27 mouse cellular contexts compared by ENCODE assay signal in genomic region chr11:84920981-84921380, GRCm38 (mm10). TPM values are rescaled to one million over a fixed set of nuclear protein-coding genes. Genes with fewer than 3 reads are reported as not detected.
DNase-seq lines count a peak whose midpoint lies in the region; ATAC-seq and TF ChIP-seq lines count a peak whose summit lies in the region.
"Had no signal": no experiment of that assay in that cellular context is flagged by ENCODE, and none has a peak within 500 bp of the region (broad histone marks: within the 10 kb centered on the region; RNA-seq: fewer than 3 reads in every experiment).

No protein-coding gene starts in this region.

- ATAC-seq in hindbrain, embryonic 13.5 days (ENCODE audit: low FRiP score), result no peak
- no peak for ATAC-seq in hindbrain, postnatal 0 days
- no peak for ATAC-seq in forebrain, embryonic 14.5 days
- ATAC-seq: forebrain, embryonic 16.5 days; Patski had no signal

- DNase-seq in hindbrain, postnatal 0 days (ENCODE audit: low spot score), result no peak
- peak; percentile 30 for DNase-seq in layer of hippocampus, adult 9-11 months
- no peak for DNase-seq in layer of hippocampus, postnatal 25 days (ENCODE audit: extremely low spot score in 1 of 2, low spot score in 1 of 2)
- DNase-seq in adipocyte (ENCODE audit: low spot score), result peak; percentile 41
- no peak for DNase-seq in T-cell, adult 2 months (ENCODE audit: low spot score)
- DNase-seq in forebrain, embryonic 14.5 days (ENCODE audit: low spot score), result no peak
- DNase-seq: adrenal gland, adult 8-10 months; adrenal gland, postnatal 14 days; adrenal gland, postnatal 36 days; cerebellum, adult 11 months; cerebellum, adult 18-20 months; cerebellum, adult 8-10 months; cerebellum, adult 9-11 months; cerebellum, postnatal 14 days; cerebellum, postnatal 36 days; embryo, embryonic 11 days had no signal

- TF ChIP-seq CTCF in hindbrain, postnatal 0 days (IDR thresholded peaks at IDR 0.05; ENCODE audit: low read depth), result no peak

- H3K9ac ChIP-seq in hindbrain, embryonic 13.5 days, result peak overlapping the region; percentile 19; the same call in 1 of the 2 replicates
- H3K9ac ChIP-seq in hindbrain, postnatal 0 days (replicated peaks; ENCODE audit: low read length), result no peak overlapping the region
- no peak overlapping the region for H3K9ac ChIP-seq in forebrain, embryonic 14.5 days (ENCODE audit: low read length)
- H3K9ac ChIP-seq: embryonic facial prominence, embryonic 13.5 days; embryonic facial prominence, embryonic 15.5 days; forebrain, embryonic 12.5 days had no signal

- H3K27ac ChIP-seq in hindbrain, embryonic 13.5 days, result no peak overlapping the region
- no peak overlapping the region for H3K27ac ChIP-seq in hindbrain, postnatal 0 days
- H3K27ac ChIP-seq in forebrain, embryonic 14.5 days (ENCODE audit: low read depth, low read length), result no peak overlapping the region
- H3K27ac ChIP-seq: embryonic facial prominence, embryonic 13.5 days; embryonic facial prominence, embryonic 15.5 days; forebrain, embryonic 10.5 days; forebrain, embryonic 12.5 days had no signal

- no peaks in the 10 kb centered on the region for H3K9me3 ChIP-seq in hindbrain, embryonic 13.5 days
- H3K9me3 ChIP-seq in hindbrain, postnatal 0 days (ENCODE audit: low read length), result no peaks in the 10 kb centered on the region
- H3K9me3 ChIP-seq in forebrain, embryonic 14.5 days (replicated peaks; ENCODE audit: control insufficient read depth, low read length), result no peaks in the 10 kb centered on the region
- H3K9me3 ChIP-seq: embryonic facial prominence, embryonic 13.5 days; embryonic facial prominence, embryonic 15.5 days; forebrain, embryonic 10.5 days; forebrain, embryonic 12.5 days had no signal

- no peaks in the 10 kb centered on the region for H3K36me3 ChIP-seq in hindbrain, embryonic 13.5 days
- H3K36me3 ChIP-seq in hindbrain, postnatal 0 days (ENCODE audit: insufficient read depth, low read length), result no peaks in the 10 kb centered on the region
- H3K36me3 ChIP-seq in forebrain, embryonic 14.5 days (ENCODE audit: control insufficient read depth, insufficient read depth, low read length), result no peaks in the 10 kb centered on the region
- H3K36me3 ChIP-seq: embryonic facial prominence, embryonic 13.5 days; embryonic facial prominence, embryonic 15.5 days; forebrain, embryonic 10.5 days; forebrain, embryonic 12.5 days had no signal

- H3K4me1 ChIP-seq in hindbrain, embryonic 13.5 days (replicated peaks), result peaks cover 11% of the 10 kb centered on the region
- no peaks in the 10 kb centered on the region for H3K4me1 ChIP-seq in hindbrain, postnatal 0 days (ENCODE audit: insufficient read depth, low read length)
- H3K4me1 ChIP-seq in forebrain, embryonic 14.5 days (ENCODE audit: control insufficient read depth, insufficient read depth, low read length), result no peaks in the 10 kb centered on the region

- no peak overlapping the region for H3K4me3 ChIP-seq in hindbrain, embryonic 13.5 days
- no peak overlapping the region for H3K4me3 ChIP-seq in hindbrain, postnatal 0 days (ENCODE audit: low read length)
- H3K4me3 ChIP-seq in forebrain, embryonic 14.5 days (ENCODE audit: low read depth, low read length), result no peak overlapping the region
- H3K4me3 ChIP-seq: embryonic facial prominence, embryonic 13.5 days; embryonic facial prominence, embryonic 15.5 days; erythroblast, embryonic 14.5 days; forebrain, embryonic 10.5 days; forebrain, embryonic 12.5 days had no signal

- no peaks in the 10 kb centered on the region for H3K27me3 ChIP-seq in hindbrain, embryonic 13.5 days
- H3K27me3 ChIP-seq in hindbrain, postnatal 0 days (ENCODE audit: insufficient read depth, low read length), result peaks cover 3% of the 10 kb centered on the region; the same call in 1 of the 2 replicates
- no peaks in the 10 kb centered on the region for H3K27me3 ChIP-seq in forebrain, embryonic 14.5 days (replicated peaks; ENCODE audit: control insufficient read depth, insufficient read depth, low read length)
- H3K27me3 ChIP-seq: embryonic facial prominence, embryonic 13.5 days; embryonic facial prominence, embryonic 15.5 days had no signal

- no peak overlapping the region for H3K4me2 ChIP-seq in hindbrain, embryonic 13.5 days
- no peak overlapping the region for H3K4me2 ChIP-seq in hindbrain, postnatal 0 days (ENCODE audit: low read depth, low read length)
- H3K4me2 ChIP-seq in forebrain, embryonic 14.5 days (ENCODE audit: low read length), result no peak overlapping the region
- H3K4me2 ChIP-seq: embryonic facial prominence, embryonic 13.5 days; embryonic facial prominence, embryonic 15.5 days; forebrain, embryonic 12.5 days had no signal

- 87% methylated on average over 8 of the region's 8 CpGs for WGBS in hindbrain, embryonic 13.5 days
- 89% methylated on average over 8 of the region's 8 CpGs for WGBS in hindbrain, postnatal 0 days
- 92% methylated on average over 8 of the region's 8 CpGs for WGBS in forebrain, embryonic 14.5 days

RNA-seq across cellular contexts. Expression of gene Znhit3, which starts 4.8 kb away (rescaled TPM):
- polyA plus RNA-seq in hindbrain, embryonic 13.5 days (2015; fragmentation: Nextera tagmentation; extraction: Ambion mirVana), result 64.0 and 69.1 TPM in 2 replicates
- total RNA-seq in hindbrain, postnatal 0 days (2014; rRNA removed), result 36.7 and 44.4 TPM in 2 replicates
- polyA plus RNA-seq in hindbrain, postnatal 0 days (2015; fragmentation: Nextera tagmentation; extraction: Ambion mirVana), result 85.9 and 89.3 TPM in 2 replicates
- total RNA-seq in layer of hippocampus, postnatal 25 days (2021), result 10 to 100 TPM; 28.1 to 31.0 TPM
- 70.7 and 78.3 TPM in 2 replicates for polyA plus RNA-seq in forebrain, embryonic 14.5 days (2014; fragmentation: Nextera tagmentation; extraction: Ambion mirVana)

RNA-seq across cellular contexts. Expression of gene Car4, which starts 36.6 kb away (rescaled TPM):
- polyA plus RNA-seq in hindbrain, embryonic 13.5 days (2015; fragmentation: Nextera tagmentation; extraction: Ambion mirVana), result 5.1 and 5.2 TPM in 2 replicates
- 0.93 and 2.0 TPM in 2 replicates for total RNA-seq in hindbrain, postnatal 0 days (2014; rRNA removed)
- polyA plus RNA-seq in hindbrain, postnatal 0 days (2015; fragmentation: Nextera tagmentation; extraction: Ambion mirVana), result 12.3 and 15.0 TPM in 2 replicates
- 10 to 100 TPM; 72.7 to 76.4 TPM for total RNA-seq in layer of hippocampus, postnatal 25 days (2021)
- 2.7 and 3.8 TPM in 2 replicates for polyA plus RNA-seq in forebrain, embryonic 14.5 days (2014; fragmentation: Nextera tagmentation; extraction: Ambion mirVana)
- total RNA-seq: common myeloid progenitor, adult 5-6 weeks; MEL had no signal
- polyA plus RNA-seq: C2C12; embryonic facial prominence, embryonic 13.5 days; erythroblast, embryonic 14.5 days; Patski had no signal

RNA-seq across cellular contexts. Expression of gene Pigw, which starts 40.9 kb away (rescaled TPM):
- polyA plus RNA-seq in hindbrain, embryonic 13.5 days (2015; fragmentation: Nextera tagmentation; extraction: Ambion mirVana), result 2.1 and 2.3 TPM in 2 replicates
- total RNA-seq in hindbrain, postnatal 0 days (2014; rRNA removed), result 1.9 and 3.6 TPM in 2 replicates
- 1.5 and 1.6 TPM in 2 replicates for polyA plus RNA-seq in hindbrain, postnatal 0 days (2015; fragmentation: Nextera tagmentation; extraction: Ambion mirVana)
- total RNA-seq in layer of hippocampus, postnatal 25 days (2021), result 1 to 10 TPM; 7.1 to 8.5 TPM
- 3.8 and 4.4 TPM in 2 replicates for polyA plus RNA-seq in forebrain, embryonic 14.5 days (2014; fragmentation: Nextera tagmentation; extraction: Ambion mirVana)

RNA-seq across cellular contexts. Expression of gene Myo19, which starts 41.0 kb away (rescaled TPM):
- 5.1 and 6.7 TPM in 2 replicates for polyA plus RNA-seq in hindbrain, embryonic 13.5 days (2015; fragmentation: Nextera tagmentation; extraction: Ambion mirVana)
- total RNA-seq in hindbrain, postnatal 0 days (2014; rRNA removed), result 8.6 and 13.0 TPM in 2 replicates
- 4.7 and 4.9 TPM in 2 replicates for polyA plus RNA-seq in hindbrain, postnatal 0 days (2015; fragmentation: Nextera tagmentation; extraction: Ambion mirVana)
- total RNA-seq in layer of hippocampus, postnatal 25 days (2021), result 10 to 100 TPM in 1 of 2 experiments, 1 to 10 TPM in 1; 6.8 to 10.1 TPM
- polyA plus RNA-seq in forebrain, embryonic 14.5 days (2014; fragmentation: Nextera tagmentation; extraction: Ambion mirVana), result 5.2 and 5.7 TPM in 2 replicates

RNA-seq across cellular contexts. Expression of gene Ggnbp2, which starts 50.4 kb away (rescaled TPM):
- 70.9 and 74.4 TPM in 2 replicates for polyA plus RNA-seq in hindbrain, embryonic 13.5 days (2015; fragmentation: Nextera tagmentation; extraction: Ambion mirVana)
- 33.3 and 41.6 TPM in 2 replicates for total RNA-seq in hindbrain, postnatal 0 days (2014; rRNA removed)
- polyA plus RNA-seq in hindbrain, postnatal 0 days (2015; fragmentation: Nextera tagmentation; extraction: Ambion mirVana), result 63.5 and 65.2 TPM in 2 replicates
- total RNA-seq in layer of hippocampus, postnatal 25 days (2021), result 10 to 100 TPM; 76.5 to 90.6 TPM
- polyA plus RNA-seq in forebrain, embryonic 14.5 days (2014; fragmentation: Nextera tagmentation; extraction: Ambion mirVana), result 55.2 and 63.8 TPM in 2 replicates

Comparison
In these comparisons a context has a peak if more than half of its experiments do, and no peak if none do; other contexts are left out.
1. DNase-seq: peak in layer of hippocampus, adult 9-11 months (single experiment) and adipocyte (single experiment); none in hindbrain, postnatal 0 days (single experiment), layer of hippocampus, postnatal 25 days (0 of 2), T-cell, adult 2 months (single experiment) and forebrain, embryonic 14.5 days (single experiment).